Mouse (Mus musculus): ENCODE measurements around the gene Tldc1.

The Tldc1 gene

GRCm38 (mm10) chr8:119778263-119778662, at the start of gene Tldc1:
Gene Tldc1 (minus strand): TSS chr8:119778416.
- DNase-seq = peak; percentile 98

- no peak for DNase-seq
These were observed 49.5 kb upstream of the Tldc1 start for GRCm38 (mm10) chr8:119827721-119828153.

- DNase-seq = peak in 1 of 2 experiments; percentile 40
These were observed 48.8 kb upstream of the Tldc1 start for GRCm38 (mm10) chr8:119826982-119827381.

- DNase-seq = peak; percentile 57 to 59
These were observed 47.9 kb upstream of the Tldc1 start for GRCm38 (mm10) chr8:119825950-119826730.

GRCm38 (mm10) chr8:119824809-119825273, 46.6 kb upstream of the Tldc1 start:
- peak in 1 of 2 experiments; percentile 26 for DNase-seq

GRCm38 (mm10) chr8:119824100-119824499, 45.9 kb upstream of the Tldc1 start:
- DNase-seq = no peak

- no peak for DNase-seq
These were observed 45.1 kb upstream of the Tldc1 start for GRCm38 (mm10) chr8:119823278-119823677.

- DNase-seq = no peak
These were observed 43.5 kb upstream of the Tldc1 start for GRCm38 (mm10) chr8:119821691-119822090.

- DNase-seq = no peak
These were observed 41.8 kb upstream of the Tldc1 start for GRCm38 (mm10) chr8:119819976-119820375.

- no peak for DNase-seq
These were observed 41.1 kb upstream of the Tldc1 start for GRCm38 (mm10) chr8:119819316-119819715.

- no peak for DNase-seq
These were observed 39.2 kb upstream of the Tldc1 start for GRCm38 (mm10) chr8:119817446-119817845.

GRCm38 (mm10) chr8:119816219-119816618, 38.0 kb upstream of the Tldc1 start:
- DNase-seq = peak; percentile 36 to 40

GRCm38 (mm10) chr8:119812650-119813431, 34.6 kb upstream of the Tldc1 start:
- peak; percentile 80 to 82 for DNase-seq

- DNase-seq = peak; percentile 62 to 66
These were observed 33.7 kb upstream of the Tldc1 start for GRCm38 (mm10) chr8:119811925-119812324.

GRCm38 (mm10) chr8:119810953-119811499, 32.8 kb upstream of the Tldc1 start:
- no peak for DNase-seq

GRCm38 (mm10) chr8:119810127-119810868, 32.1 kb upstream of the Tldc1 start:
- no peak for DNase-seq

GRCm38 (mm10) chr8:119809620-119810019, 31.4 kb upstream of the Tldc1 start:
- DNase-seq = no peak

GRCm38 (mm10) chr8:119807687-119808086, 29.5 kb upstream of the Tldc1 start:
- no peak for DNase-seq

GRCm38 (mm10) chr8:119806422-119807263, 28.4 kb upstream of the Tldc1 start:
- DNase-seq = peak; percentile 72 to 79

- no peak for DNase-seq
These were observed 27.1 kb upstream of the Tldc1 start for GRCm38 (mm10) chr8:119805275-119805674.

- DNase-seq = peak in 1 of 2 experiments; percentile 43
These were observed 24.4 kb upstream of the Tldc1 start for GRCm38 (mm10) chr8:119802592-119802991.

- DNase-seq = no peak
These were observed 23.0 kb upstream of the Tldc1 start for GRCm38 (mm10) chr8:119801168-119801567.
